Mouse (Mus musculus): Measurements from ENCODE around the gene Bex4.
"Not testable (repeated sequence)": the region's sequence is repeated elsewhere in the genome, so short reads cannot be mapped to it uniquely, and the experiment has no call there.

Bex4 gene

DNA sequence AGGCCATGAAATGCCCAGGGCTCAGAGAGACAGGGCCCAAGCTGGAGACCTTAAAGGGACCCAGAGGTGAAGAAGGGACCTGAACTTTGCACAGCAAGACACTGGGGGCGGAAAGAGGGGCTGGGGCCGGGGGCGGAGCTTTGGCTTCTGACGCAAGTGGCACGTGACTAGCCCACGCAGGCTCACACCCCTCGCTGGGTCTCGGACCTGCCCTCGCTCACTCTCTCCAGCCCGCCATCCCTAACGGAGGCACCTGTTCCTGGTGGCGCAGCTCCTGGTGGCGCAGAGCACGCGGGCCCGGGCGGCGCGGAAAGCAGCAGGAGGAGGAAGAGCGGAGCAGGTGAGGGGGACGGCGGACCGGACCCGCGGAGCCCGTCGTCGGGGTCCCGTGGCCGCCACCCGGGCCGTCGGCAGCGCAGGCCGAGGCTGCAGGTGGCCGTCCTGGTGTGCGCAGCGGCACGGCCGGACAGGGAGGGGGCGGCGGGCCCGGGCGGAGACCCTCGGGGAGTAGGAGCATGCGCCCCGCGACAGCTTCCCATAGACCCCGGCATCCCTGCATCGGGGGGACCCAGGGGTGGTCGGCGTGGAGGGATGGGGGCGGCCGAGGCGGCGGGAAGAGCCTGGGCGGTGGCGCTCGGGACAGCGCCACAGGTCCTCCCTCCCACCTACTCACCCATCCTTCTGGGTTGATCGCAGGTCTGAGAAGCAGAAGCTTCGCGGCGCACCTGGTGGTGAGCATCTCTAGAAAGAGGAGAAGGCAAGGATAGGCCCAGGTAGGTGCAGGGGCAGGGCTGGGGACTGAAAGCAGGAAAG, at the start of gene Bex4:
Gene Bex4 (plus strand): TSS at position 170 of the 813 bp plus-strand sequence.
- DNase-seq = not testable (repeated sequence)

DNA sequence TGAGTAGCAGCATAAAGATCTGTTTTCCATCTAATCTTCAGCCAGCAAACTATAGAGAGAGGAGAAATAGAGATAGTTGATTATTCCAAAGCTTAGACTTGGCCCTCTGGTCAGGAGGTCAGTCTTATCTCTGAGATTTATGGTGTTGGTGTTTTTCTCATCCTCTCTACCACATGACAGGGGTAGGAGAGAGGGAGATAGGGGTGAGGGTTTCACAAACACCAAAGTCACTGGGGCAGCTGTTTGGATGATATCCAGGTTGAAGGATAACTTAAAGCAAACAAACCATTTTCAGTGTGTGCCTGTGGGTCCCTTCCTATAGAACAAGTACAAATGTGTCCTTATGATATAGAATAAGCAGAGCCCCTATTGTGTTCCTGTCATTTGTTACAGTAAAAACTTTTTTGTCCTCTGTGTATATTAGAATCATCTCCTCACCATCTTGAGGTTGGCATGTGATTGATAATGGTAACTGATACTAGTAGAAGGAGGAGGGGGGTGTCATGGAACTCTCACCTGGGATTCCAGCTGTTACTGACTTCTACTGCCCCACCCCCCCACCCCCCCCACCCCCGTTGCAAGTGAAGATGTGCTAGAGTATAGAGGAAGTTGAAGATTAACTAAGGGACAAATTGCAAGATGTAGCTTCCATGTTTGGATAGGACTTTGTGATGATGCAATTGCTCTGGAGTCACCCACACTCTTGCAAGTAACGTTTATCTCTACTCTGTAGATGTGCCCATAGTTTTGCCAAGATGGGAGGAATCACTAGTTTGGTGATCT, 46.1 kb upstream of the Bex4 start:
- no peak for DNase-seq

DNA sequence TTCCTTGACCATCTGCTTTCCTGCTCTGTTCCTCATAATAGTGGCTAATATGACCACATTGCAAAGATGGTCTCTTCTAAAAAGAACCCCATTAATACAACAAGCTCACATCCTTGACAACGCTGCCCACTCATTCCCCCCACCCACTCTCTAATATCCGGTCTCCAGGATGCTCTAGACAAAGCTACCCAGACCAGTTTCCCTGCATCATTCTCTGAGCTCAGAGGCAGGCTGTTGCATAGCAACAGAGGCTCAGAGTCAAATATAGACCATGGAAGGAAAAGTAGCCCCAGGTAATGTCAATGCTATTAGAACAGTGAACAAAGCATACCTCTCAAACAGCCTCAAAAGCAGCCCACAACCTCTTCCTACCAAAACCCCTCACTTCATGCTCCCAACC, 44.4 kb upstream of the Bex4 start:
- DNase-seq = no peak

DNA sequence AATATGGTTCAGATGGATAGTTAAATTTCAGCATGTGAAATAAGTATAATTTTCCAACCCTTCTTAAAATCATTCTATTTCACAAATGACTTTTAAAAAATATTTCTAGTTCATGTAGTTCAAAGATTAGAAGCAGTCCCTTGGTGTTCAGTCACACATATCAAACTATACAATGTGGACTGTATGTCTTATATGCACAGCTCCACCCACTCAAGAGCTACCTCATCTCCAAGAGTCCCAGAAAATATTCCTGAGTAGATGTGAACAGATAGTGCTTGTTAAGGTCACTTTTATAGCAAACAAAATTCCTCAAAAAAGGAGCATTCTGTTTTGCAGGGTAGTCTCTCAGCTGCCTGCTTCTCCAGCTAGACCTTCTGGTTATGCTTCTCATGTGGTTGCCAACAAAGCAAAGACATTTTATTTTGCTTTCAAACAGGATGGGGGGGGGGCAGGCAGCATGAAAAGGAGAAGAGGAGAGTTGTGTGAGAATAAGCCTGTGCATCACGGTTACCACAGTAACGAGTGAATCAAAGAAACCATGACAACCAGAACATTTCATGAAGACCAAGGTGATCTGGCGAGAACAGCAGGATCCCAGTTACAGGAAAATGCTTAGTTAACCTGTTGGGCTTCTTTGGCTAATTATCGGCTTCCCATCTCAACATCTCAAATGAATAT, 34.6 kb upstream of the Bex4 start:
- DNase-seq = no peak

DNA sequence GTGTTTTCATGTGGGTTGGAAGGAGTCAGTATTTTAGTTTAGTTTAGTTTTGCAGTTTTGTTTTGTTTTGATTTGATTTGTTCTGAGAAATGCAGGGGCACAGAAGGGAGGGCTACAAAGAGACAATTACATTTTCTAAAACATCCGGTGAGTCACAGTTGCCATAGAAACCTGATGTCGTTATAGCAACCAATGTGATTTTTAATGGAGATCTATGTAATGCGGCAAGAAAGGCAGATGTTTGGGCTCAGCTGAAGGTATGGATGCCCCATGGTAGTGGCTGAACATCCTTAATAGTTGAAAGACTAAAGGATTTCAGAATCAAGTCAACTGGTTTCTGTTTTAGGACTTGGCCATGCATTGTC, 34.1 kb upstream of the Bex4 start:
- DNase-seq = no peak

DNA sequence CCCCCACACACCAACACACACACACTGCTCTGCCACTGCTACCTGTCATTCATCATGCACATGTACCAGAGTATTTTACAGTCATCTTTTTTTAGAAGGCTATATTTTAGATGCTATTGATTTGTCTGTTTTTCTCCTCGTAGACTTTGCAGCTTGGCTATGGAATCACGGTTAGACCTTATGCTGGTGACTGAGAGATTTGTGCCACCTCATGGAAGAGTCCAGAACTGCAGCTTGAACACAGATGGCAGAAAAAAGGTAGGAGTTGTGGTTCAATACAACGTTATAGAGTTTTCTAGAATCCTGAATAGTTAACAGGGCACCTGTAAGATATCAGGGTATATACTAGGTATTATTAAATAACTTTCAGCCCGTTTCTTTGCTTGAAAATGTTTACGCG, 30.9 kb upstream of the Bex4 start:
- DNase-seq = peak; percentile 9 to 70

DNA sequence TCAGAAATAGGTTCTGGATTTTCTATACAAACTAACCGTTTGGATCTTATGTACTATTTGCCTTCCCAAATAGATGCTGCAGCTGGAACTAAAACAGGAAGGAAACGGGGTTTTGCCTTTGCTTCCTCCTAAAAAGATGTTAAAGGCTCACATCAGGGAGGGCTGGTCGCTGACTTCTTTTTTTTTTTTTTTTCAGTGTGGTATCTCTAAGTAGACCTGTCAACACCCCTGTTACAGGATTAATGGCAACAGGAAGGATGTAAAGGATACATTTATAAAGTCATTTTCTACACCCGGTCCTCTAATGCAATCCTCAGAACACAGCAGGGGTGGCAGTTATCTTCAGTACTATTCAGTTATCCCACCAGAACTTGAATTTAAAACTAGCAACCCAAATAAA, 23.8 kb upstream of the Bex4 start:
- no peak for DNase-seq

DNA sequence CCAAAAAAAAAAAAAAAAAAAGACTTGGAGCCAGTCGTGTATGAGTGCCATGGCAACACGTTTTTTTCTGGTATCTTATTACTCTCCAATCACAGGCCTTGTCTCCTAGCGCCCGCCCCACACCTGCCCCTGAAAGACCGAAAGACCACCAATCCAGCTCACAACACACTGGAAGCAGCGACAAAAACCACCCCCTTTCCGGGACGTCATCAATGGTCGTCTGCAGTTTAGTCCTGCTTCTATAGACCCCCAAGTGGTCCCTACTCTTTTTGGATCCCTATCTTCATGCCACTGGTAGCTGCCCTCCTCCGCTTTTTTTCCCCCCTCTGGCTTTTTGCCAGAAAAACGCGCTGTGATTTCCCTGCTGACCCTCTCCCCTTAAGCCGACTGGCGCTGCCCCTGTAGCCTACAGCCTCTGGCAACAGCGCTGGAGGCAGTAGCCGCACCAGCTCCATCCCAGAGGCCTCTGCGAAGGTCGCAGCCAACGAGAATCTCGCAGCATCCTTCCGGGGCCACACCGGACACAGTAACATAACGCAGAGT, 23.3 kb upstream of the Bex4 start:
- no peak for DNase-seq

DNA sequence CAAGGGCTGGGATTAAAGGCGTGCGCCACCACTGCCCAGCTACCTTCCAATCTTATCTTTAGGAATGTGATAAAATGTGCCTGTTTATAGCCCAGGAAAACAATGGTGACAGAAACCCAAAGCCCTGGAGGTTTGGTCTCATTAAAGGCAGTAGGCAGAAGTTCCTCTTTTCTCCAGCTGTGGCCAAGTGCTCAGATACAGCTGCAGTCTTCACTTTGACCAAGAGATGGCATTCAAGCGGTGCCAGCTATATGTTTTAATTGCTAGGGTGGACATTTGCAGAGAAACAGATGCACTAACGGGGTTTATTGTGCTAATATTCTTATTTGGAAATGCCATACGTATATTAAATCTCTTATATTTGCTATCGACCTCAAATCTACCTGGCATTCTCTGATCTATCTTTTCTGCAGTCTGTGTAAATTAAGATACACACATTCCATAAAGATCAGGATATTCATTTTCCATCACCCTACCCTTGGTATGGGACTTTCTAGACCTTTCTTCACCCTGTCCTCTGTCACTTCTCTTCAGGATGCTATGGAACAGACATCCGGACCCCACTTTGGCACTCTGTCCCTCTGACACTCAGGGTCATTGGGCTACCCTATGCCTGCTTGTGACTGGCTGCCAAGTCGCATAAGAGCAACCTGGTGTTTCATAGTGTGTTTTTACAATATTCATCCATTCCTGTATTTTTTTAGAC, 11.6 kb upstream of the Bex4 start:
- DNase-seq = no peak

DNA sequence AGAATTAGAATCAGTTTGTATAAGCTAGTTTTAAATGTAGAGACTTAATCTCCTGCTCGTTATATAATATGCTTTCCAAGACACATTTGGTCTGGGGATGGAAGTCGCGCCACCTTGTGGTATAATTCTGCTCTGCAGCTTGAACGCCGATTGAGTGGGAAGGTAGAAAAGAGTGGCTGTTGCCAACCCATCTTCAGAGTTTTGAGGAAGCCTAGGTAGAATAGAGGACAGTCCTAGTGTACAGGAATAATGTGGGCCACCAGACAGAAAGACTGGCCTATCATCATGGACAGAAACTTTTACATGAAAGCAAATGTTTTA, 11.1 kb upstream of the Bex4 start:
- DNase-seq = peak; percentile 19 to 59

DNA sequence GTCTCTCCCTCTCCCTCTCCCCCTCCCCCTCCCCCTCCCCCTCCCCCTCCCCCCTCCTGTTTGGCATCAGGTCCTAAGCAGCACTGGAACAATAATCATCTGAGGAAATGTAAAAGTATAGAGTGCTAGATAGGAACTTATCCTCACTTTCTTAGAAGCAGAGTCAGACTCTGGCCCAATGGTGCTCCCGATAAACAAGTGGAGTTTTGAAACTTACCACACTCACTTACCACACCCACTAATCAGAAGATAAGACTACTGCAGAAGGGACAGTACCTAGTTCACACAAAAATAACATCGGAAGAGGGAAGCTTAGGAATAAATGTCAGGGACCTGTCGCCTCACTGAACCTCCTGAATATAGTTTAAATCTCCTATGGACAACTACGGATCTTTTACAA, 3.2 kb upstream of the Bex4 start:
- no peak for DNase-seq

DNA sequence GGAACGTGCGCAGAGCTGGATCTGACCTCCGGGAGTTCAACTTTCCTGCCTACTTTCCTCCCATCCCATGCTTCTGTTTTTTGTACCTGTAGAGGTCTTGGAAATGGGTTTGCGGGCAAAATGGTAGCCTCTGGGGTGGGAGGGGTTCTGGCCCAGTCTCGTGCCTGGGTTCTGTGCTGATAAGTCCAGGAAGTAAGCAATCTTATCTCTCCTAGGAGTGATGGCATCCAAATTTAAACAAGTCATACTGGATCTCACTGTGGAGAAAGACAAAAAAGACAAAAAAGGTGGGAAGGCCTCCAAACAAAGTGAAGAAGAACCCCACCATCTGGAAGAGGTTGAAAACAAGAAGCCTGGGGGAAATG, 826 bp downstream of the Bex4 start:
- not testable (repeated sequence) for DNase-seq

DNA sequence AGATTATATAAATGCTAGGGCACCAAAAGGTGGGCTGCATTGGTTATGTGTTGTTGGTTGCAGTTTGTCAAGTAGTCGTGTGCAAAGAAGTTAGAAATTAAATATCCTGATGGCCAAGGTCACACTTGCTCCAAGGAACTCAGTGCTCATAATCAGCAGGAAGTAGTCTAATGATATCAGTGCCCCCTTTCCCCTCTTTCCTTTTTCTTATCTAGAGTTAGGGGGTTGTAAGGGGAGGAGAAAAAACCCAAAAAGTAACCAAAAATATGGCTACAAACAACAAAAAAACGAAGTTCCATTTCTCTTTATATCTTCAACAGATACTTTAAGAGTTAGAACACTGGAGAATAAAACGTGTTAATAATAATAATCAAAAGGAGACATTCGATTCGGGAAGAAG, 2.6 kb downstream of the Bex4 start:
- DNase-seq = no peak

DNA sequence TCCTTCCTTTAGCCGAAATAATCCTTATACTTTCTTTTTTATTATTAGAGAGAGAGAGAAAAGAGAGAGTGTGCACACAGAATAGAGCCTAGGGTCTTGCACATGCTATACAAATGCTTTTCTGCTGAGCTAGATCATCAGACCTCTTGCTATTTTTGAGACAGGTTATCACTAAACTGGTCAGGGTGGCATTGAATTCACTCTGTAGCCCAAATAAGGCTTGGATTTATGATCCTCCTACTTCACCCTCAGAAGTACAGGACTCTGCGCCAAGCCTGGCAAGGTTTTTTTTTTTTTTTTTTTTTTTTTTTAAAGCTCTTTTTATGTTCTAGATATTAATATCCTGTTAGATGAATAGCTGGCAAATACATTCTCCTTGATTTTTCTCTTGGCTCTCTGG, 4.9 kb downstream of the Bex4 start:
- DNase-seq = no peak

DNA sequence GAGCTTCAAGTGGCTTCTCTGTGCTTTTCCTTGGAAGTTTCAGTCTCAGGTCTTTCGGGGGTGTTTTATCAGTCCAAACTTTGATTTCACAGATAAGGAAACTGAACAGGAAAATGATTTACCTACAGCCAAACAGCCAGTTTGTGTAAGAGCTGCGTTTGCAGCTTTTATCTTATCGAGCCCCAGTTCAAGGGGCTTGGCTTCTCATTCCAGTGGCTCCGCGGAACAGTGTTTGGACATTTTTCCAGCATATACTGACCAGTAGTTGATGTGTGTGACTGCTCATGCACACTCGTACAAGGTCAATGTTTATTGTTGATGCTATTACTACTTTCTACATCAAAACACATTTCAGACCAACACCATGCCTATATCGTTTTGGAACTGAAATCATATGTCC, 5.4 kb downstream of the Bex4 start:
- no peak for DNase-seq

DNA sequence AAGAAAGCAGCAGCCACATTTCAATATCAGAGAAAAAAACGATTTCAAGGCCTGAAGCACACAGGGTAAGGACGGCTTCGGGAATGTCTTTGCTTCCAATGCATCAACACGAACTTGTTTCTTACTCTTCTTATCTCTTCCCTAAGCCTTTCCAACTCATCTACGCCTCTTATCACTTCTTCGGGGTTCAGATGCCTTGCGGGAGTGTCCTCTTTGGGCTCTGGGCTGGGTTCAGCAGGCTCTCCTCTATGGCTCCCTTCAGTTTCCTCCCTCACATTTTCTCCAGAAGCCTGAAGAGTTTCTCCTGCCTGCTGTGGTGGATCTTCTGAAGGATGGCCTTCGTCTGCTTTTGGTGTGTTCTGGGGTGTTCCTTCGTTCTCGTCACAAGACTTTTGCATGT, 31.8 kb downstream of the Bex4 start:
- DNase-seq = no peak

DNA sequence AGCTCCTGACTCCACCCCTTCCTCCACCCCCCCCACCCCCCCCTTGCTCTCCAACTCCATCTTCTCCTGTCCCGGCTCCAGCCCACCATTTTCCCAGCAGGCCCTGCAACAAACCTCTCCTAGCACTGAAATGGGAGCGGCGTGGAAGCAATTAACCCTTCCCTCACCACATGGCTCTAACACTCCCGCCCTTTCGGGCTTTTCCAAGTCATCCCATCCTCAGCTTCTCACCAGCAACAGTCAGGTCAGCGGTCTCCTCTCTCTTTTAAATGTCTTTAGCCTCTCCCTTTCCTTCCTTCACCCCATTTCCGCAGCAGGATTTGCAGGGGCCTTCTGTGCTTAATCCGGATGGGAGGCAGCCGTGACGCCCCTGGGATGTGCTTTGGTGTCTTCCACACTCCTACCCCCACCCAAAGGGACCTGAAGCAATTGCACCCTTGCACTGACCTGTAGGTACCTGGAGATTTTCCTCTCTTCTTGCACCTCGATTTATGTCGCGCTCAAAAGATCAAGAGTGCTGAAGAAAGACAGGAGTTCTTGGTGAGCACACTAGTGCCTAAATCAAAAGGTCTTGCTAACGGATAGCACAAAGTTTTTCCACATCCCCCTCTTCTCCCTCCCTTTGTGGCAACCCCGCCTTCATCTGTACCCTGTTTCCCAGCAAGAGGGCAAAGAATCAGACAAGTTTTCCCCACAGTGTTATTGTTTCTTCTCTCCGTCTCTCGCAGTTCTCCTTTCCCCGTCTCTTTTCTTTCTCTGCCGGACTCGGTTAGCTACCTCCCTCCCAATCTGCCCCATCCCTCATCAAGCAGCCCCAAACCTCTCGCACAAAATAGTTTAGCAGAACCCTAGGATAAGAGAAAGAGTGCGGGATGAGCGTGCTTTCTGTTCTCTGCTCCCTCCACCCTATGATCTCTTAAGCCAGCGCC, 32.7 kb downstream of the Bex4 start:
- peak; percentile 60 to 65 for DNase-seq

DNA sequence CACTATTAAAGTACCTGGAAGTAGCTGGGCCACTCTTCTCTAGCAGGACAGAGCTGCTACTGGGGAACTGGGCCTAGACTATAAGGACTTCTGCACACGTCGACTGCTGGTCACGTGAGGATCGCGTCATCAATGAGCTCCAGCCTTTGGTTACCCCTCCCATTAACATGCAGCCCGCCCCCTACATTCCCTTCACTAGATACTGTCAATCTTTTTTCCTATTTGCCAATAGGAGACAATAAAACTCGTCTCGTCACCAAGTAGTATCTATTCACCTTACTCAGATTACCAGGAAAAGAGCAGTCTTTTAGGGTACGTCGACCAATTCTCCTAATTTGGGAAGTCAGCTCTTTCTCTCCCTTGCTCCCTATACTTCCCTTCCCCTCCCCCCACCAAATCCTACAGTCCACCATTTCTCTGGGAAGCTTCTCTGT, 33.3 kb downstream of the Bex4 start, which contains the start of gene Tceal8:
Gene Tceal8 (minus strand): TSS at position 225 of the 434 bp plus-strand sequence.
- DNase-seq = peak; percentile 85 to 89

DNA sequence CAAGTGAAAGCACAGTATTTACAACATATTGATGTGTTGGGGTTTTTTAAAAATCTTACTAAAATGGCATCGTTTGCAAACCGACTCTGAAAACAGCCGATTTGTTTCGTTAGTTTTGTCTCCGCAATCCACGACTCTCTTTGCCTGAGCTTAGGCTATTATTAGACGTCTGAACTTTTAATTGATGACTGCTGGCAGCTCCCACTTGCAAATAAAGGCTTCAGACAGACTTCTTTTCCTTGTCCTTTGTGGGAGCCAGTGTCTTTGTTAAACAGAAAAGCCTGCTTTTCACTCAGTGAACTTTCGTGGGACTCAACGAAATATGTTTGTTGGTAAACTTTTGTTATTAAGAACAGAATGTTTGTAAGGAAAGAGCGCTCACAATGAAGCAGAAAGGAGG, 34.0 kb downstream of the Bex4 start:
- DNase-seq = no peak

DNA sequence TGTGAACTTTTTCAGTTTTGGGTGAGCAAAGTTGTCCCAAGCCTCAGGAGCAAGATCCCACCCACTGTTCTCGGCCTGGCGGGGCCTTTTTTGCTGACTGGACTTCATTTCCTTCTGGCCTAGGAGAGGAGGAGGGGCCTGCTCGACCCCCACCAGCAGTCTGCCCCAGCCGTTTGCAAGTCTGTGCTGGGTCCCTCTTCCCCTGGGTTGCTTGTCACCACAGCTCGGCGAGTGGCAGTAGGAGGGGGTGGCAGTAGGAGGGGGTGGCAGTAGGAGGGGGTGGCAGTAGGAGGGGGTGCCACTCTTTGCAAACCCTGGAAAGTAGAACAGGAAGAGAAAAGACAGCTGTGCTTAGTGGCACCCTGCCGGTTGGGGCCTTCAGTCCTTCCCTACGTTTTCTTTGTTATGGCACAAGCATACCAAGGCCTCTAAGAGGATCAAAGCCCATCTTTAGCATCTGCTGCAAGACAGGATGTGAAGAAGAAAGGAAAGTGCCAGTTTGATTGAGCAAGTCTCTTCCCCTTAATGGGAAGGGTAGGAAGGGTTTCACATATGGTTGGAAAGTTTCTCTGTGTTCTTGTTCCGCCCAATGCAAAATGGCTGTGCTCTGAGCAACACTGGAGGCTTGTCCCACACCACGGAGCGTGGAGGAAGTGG, 42.2 kb downstream of the Bex4 start:
- no peak for DNase-seq

DNA sequence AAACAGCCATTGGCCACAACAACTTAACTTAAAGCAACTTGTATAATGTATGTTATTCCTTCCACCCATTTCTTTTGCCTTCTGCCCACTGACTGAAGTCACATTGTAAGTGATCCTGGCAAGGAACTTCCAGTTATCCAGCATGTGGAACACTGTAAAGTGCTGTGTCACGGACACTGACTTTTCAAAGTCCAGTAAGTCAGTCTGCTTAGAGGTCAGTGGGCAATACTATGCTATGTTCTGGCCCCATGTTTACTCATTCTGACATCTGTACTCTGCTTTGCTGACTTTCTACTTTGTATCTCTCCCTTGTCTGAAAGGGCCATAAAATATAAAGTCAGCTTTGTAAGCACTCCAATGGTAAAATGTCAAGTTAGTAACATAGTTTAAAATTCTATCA, 44.3 kb downstream of the Bex4 start:
- DNase-seq = peak in 1 of 2 experiments; percentile 19
